Mouse (Mus musculus): ENCODE measurements around the gene Rai14. TPM values are rescaled to one million over a fixed set of nuclear protein-coding genes. Genes with fewer than 3 reads are reported as not detected.

Rai14 gene
- polyA plus RNA-seq (2012; rRNA removed), result 0.63 and 2.1 TPM in 2 replicates

DNA sequence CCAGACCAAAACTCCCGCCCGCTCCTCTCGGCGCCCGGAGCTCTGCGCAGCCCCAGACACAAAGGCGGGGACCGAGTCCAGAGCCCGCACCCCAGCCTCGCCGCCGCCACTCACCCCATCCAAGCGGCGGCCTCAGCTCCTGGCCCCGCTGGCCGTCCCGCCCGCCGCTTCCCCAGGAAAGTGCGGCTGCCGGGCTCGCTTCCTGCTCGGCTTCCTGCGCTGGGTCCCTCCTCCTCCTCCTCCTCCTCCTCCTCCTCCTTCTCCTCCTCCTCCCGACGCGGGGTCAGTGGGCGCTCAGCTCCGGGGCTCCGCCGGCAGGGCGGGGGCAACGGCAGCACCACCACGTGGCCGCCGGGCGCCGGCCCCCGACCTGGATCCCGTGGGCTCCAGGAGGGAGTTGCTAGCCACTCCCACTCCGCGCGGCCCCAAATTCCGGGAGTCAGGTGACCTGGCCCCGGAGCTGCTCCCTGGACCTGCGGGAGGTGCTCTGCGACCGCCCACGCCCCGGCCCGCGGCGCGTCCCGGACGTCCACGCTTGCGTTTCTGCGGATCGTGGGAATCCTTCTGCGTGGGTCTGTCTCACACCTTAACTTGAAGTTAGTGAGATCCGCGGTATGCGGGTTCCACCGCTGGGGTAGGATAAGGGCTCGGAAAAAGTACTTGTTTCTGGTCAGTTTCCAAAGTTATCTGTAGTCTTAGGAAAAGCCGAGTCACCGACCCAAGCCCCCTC is at the start of gene Rai14:
Gene Rai14 (minus strand): TSS at position 216 of the 730 bp plus-strand sequence.
- H3K27ac ChIP-seq (ENCODE audit: insufficient read depth, low read depth, low read length), result peak within 1 kb of the TSS; percentile 5; the same call in 1 of the 2 replicates
- peak within 1 kb of the TSS; percentile 97 for H3K4me3 ChIP-seq (ENCODE audit: low read depth, low read length)
- peaks cover 5% of the 10 kb centered on the region; the same call in 1 of the 2 replicates for H3K4me1 ChIP-seq (ENCODE audit: control insufficient read depth, insufficient read depth, insufficient read length, low read length)
- WGBS, result under 1% methylated on average over 66 of the region's 68 CpGs
- no peaks in the 10 kb centered on the region for H3K36me3 ChIP-seq (ENCODE audit: control insufficient read depth, insufficient read depth, low read length)
- H3K27me3 ChIP-seq (ENCODE audit: control insufficient read depth, insufficient read depth, low read length), result 0 out of 2 replicates have a peak, but pooled peaks cover 6% of the 10 kb centered on the region
- TF ChIP-seq POLR2A (IDR thresholded peaks at IDR 0.05; ENCODE audit: low read depth, low read length) (0 out of 2 replicates have a peak, but pooled peaks have one; percentile 22), CTCF (IDR thresholded peaks at IDR 0.05; ENCODE audit: extremely low read depth, insufficient read length, insufficient replicate concordance, low read depth, low read length) (no peak)

DNA sequence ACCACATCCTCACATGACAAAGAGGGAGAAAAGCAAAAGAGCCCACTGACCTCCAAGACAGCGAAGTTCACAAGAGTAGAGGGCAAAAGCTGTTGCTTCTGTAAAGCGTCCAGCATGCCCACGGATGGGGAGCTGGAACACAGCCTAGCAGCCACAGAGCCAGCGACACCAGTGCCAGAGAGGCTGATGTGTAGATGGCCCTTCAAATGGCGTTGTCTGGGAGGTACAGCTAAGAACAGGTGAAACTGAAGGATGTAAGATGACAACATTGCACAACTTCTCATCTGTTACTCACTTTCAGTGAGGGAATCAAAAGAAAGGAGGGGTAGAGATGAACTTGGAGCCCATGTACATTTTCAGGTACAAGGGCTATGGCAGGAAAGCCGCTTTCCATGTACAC is 47.0 kb upstream of the Rai14 start:
- TF ChIP-seq CTCF (IDR thresholded peaks at IDR 0.05; ENCODE audit: extremely low read depth, insufficient read length, insufficient replicate concordance, low read depth, low read length), result no peak
- TF ChIP-seq POLR2A (IDR thresholded peaks at IDR 0.05; ENCODE audit: low read depth, low read length), result no peak
- H3K36me3 ChIP-seq (ENCODE audit: control insufficient read depth, insufficient read depth, low read length), result no peaks in the 10 kb centered on the region
- H3K27me3 ChIP-seq (ENCODE audit: control insufficient read depth, insufficient read depth, low read length), result no peaks in the 10 kb centered on the region
- peaks cover 3% of the 10 kb centered on the region; the same call in 1 of the 2 replicates for H3K4me1 ChIP-seq (ENCODE audit: control insufficient read depth, insufficient read depth, insufficient read length, low read length)
- H3K27ac ChIP-seq (ENCODE audit: insufficient read depth, low read depth, low read length), result no peak overlapping the region
- 87% methylated on average over 6 of the region's 6 CpGs for WGBS
- no peak overlapping the region for H3K4me3 ChIP-seq (ENCODE audit: low read depth, low read length)

DNA sequence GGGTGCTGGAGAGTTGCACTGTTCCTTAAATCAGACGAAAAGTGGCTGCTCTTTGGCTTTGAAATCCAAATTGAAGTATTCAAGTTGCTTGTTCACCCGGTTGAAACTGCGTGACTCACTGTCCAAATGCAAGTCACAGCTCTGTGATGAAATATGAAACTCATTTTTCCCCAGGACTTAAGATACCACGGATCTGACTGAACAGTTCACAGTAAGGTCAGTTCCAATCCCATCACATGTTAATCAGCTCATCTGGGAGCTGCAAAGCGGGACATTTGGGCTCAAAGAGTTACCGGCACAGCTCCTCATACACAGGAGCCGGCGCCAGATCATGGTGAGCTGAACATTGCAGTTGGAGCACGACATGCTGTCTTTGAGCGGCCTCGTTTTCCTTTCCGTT is 45.6 kb upstream of the Rai14 start:
- WGBS, result 85% methylated on average over 12 of the region's 12 CpGs
- Histone ChIP-seq H3K27me3 (ENCODE audit: control insufficient read depth, insufficient read depth, low read length) (no peaks in the 10 kb centered on the region), H3K4me3 (ENCODE audit: low read depth, low read length) (no peak overlapping the region), H3K36me3 (ENCODE audit: control insufficient read depth, insufficient read depth, low read length) (no peaks in the 10 kb centered on the region), H3K27ac (ENCODE audit: insufficient read depth, low read depth, low read length) (no peak overlapping the region), H3K4me1 (ENCODE audit: control insufficient read depth, insufficient read depth, insufficient read length, low read length) (peaks cover 3% of the 10 kb centered on the region; the same call in 1 of the 2 replicates)
- TF ChIP-seq CTCF (IDR thresholded peaks at IDR 0.05; ENCODE audit: extremely low read depth, insufficient read length, insufficient replicate concordance, low read depth, low read length), result no peak
- no peak for TF ChIP-seq POLR2A (IDR thresholded peaks at IDR 0.05; ENCODE audit: low read depth, low read length)

DNA sequence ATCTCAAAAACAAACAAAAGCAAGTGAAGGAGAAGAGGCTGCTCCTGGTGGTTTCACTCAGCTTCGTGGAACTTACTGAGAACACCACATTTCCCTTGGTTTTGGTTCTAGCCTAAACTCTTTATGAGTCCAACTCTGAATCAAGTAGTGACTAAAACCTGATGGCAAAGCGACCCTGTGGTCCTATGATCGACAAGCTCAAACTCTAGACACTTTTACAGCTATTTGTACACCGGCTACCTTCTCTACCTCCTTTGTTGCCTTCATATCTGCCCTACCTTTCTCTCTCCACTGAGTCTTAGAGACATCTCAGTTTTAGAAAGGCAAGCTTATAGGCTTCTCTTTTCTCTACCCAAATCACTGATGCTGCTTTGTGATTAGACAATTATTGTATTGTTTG is 45.0 kb upstream of the Rai14 start:
- Histone ChIP-seq H3K27ac (ENCODE audit: insufficient read depth, low read depth, low read length) (no peak overlapping the region), H3K4me3 (ENCODE audit: low read depth, low read length) (no peak overlapping the region), H3K36me3 (ENCODE audit: control insufficient read depth, insufficient read depth, low read length) (no peaks in the 10 kb centered on the region), H3K4me1 (ENCODE audit: control insufficient read depth, insufficient read depth, insufficient read length, low read length) (peaks cover 3% of the 10 kb centered on the region; the same call in 1 of the 2 replicates), H3K27me3 (ENCODE audit: control insufficient read depth, insufficient read depth, low read length) (no peaks in the 10 kb centered on the region)
- TF ChIP-seq CTCF (IDR thresholded peaks at IDR 0.05; ENCODE audit: extremely low read depth, insufficient read length, insufficient replicate concordance, low read depth, low read length) (no peak), POLR2A (IDR thresholded peaks at IDR 0.05; ENCODE audit: low read depth, low read length) (no peak)
- WGBS, result 85% methylated on average over 4 of the region's 4 CpGs

DNA sequence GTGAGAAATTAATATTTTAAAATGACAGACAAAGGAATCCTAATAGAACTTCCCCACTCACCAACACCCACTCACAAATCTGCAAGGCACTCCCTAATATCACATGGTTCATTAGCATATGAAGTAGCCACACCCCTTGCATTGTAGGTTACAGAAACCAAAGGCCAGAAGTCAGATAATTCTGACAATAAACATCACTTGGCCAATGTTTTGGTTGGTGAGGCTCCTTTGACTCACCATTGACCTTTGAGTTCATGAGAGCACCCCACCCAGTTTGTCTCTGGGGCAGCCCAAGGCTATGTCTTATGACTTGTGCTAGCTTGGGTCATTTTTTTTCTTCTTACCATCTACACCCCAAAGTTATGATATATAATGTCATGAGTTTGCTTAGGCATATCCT is 44.4 kb upstream of the Rai14 start:
- Histone ChIP-seq H3K4me1 (ENCODE audit: control insufficient read depth, insufficient read depth, insufficient read length, low read length) (peaks cover 3% of the 10 kb centered on the region; the same call in 1 of the 2 replicates), H3K27me3 (ENCODE audit: control insufficient read depth, insufficient read depth, low read length) (no peaks in the 10 kb centered on the region), H3K27ac (ENCODE audit: insufficient read depth, low read depth, low read length) (no peak overlapping the region), H3K4me3 (ENCODE audit: low read depth, low read length) (no peak overlapping the region), H3K36me3 (ENCODE audit: control insufficient read depth, insufficient read depth, low read length) (no peaks in the 10 kb centered on the region)
- TF ChIP-seq CTCF (IDR thresholded peaks at IDR 0.05; ENCODE audit: extremely low read depth, insufficient read length, insufficient replicate concordance, low read depth, low read length) (no peak), POLR2A (IDR thresholded peaks at IDR 0.05; ENCODE audit: low read depth, low read length) (no peak)

DNA sequence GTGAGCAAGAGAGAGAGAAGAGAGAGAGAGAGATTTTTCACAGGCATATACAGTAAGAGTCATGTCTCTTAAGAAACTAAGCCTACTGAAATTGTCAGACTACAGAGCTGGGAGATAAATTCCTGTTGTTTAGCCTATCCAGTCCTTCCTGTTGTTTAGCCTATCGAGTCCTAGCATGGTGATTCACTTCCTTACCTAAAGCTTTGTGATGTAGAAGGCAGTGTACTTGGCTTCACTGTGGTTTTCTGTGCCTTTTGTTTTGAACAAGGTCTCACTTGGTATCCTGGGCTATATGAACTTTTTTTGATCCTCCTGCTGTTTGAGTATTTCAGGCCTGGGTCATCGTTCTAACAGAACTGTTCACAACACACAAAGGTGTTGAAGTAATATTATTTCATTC is 36.7 kb upstream of the Rai14 start:
- Histone ChIP-seq H3K4me1 (ENCODE audit: control insufficient read depth, insufficient read depth, insufficient read length, low read length) (no peaks in the 10 kb centered on the region), H3K36me3 (ENCODE audit: control insufficient read depth, insufficient read depth, low read length) (no peaks in the 10 kb centered on the region), H3K27ac (ENCODE audit: insufficient read depth, low read depth, low read length) (no peak overlapping the region), H3K4me3 (ENCODE audit: low read depth, low read length) (no peak overlapping the region), H3K27me3 (ENCODE audit: control insufficient read depth, insufficient read depth, low read length) (no peaks in the 10 kb centered on the region)
- WGBS, result 70% methylated on average over 2 of the region's 2 CpGs
- TF ChIP-seq CTCF (IDR thresholded peaks at IDR 0.05; ENCODE audit: extremely low read depth, insufficient read length, insufficient replicate concordance, low read depth, low read length) (no peak), POLR2A (IDR thresholded peaks at IDR 0.05; ENCODE audit: low read depth, low read length) (no peak)

DNA sequence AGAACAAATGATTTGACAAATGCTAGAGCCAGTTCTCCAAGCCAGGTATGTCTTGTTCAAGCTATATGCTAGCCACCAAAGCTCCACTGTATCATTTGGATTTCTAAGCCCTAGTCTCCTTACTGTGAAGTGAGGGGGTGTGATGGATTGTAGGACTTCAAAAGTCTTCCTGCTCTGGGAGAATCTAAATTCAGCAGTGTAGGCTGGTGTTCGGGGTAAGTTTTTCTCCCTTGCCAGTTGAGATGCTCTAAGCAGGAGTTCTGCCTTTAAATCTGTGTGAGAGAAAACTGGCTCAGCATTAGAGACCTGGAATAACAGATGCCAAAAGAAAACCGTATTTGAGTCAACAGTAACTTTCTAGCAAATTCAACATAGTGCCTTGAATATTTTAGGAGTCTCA is 35.9 kb upstream of the Rai14 start:
- Histone ChIP-seq H3K4me3 (ENCODE audit: low read depth, low read length) (no peak overlapping the region), H3K27me3 (ENCODE audit: control insufficient read depth, insufficient read depth, low read length) (no peaks in the 10 kb centered on the region), H3K4me1 (ENCODE audit: control insufficient read depth, insufficient read depth, insufficient read length, low read length) (no peaks in the 10 kb centered on the region), H3K27ac (ENCODE audit: insufficient read depth, low read depth, low read length) (no peak overlapping the region), H3K36me3 (ENCODE audit: control insufficient read depth, insufficient read depth, low read length) (no peaks in the 10 kb centered on the region)
- no peak for TF ChIP-seq CTCF (IDR thresholded peaks at IDR 0.05; ENCODE audit: extremely low read depth, insufficient read length, insufficient replicate concordance, low read depth, low read length)
- TF ChIP-seq POLR2A (IDR thresholded peaks at IDR 0.05; ENCODE audit: low read depth, low read length), result no peak
- 83% methylated on average over 2 of the region's 2 CpGs for WGBS

Measured in small intestine, adult 2 months (tissue).